Mouse (Mus musculus): ENCODE results near the gene Mab21l2. TPM values are rescaled to one million over a fixed set of nuclear protein-coding genes. Genes with fewer than 3 reads are reported as not detected.

The Mab21l2 gene
- polyA plus RNA-seq, 1 experiment from 2014 or later, result 82.0 TPM

- no peak for DNase-seq (ENCODE audit: low spot score)
These were observed 25.4 kb downstream of the Mab21l2 start for GRCm38 (mm10) chr3:86522880-86523505.

DNA sequence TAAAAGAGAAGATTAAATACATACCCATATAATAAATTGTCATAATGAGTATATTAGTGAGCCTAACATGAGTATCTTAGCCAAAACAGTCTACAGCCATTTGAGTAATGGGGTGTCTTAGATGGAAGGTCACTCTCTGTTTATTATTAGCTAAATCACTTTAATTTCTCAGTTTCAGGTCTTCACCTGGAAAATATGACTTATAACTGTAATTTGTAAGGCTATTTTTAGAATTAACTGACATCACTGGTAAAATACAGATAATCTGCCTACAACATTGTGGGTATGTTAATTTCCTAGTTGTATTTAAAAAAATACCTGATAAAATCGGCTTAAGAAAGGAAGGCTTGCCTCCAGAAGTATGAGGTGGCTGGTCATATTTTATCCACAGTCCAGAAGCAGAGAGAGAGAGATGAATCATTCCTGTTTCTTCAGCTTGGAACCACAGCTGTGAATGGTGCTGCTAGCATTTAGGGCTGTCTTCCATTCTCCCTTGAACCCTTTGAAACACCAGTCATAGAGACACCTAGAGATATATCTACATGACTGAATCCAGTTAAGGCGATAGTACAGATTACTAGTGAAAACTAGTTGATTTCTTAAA lies 29.8 kb downstream of the Mab21l2 start:
- Histone ChIP-seq H3K9me3 (replicated peaks) (no peaks in the 10 kb centered on the region), H3K27me3 (ENCODE audit: low read depth, poor library complexity, severe bottlenecking) (no peaks in the 10 kb centered on the region), H3K4me1 (peaks cover 4% of the 10 kb centered on the region), H3K36me3 (no peaks in the 10 kb centered on the region), H3K27ac (replicated peaks) (no peak overlapping the region), H3K4me3 (no peak overlapping the region)
- WGBS, result 83% methylated on average over 2 of the region's 2 CpGs
- no peak for DNase-seq (ENCODE audit: low spot score)

More at GRCm38 (mm10) chr3:86522880-86523505, 25.4 kb downstream of the Mab21l2 start:
- Histone ChIP-seq H3K27me3 (ENCODE audit: low read depth, poor library complexity, severe bottlenecking) (no peaks in the 10 kb centered on the region), H3K4me1 (peaks cover 4% of the 10 kb centered on the region), H3K36me3 (no peaks in the 10 kb centered on the region), H3K9me3 (replicated peaks) (no peaks in the 10 kb centered on the region), H3K4me3 (no peak overlapping the region), H3K27ac (replicated peaks) (no peak overlapping the region)
- WGBS, result 83% methylated on average over 3 of the region's 3 CpGs

DNA sequence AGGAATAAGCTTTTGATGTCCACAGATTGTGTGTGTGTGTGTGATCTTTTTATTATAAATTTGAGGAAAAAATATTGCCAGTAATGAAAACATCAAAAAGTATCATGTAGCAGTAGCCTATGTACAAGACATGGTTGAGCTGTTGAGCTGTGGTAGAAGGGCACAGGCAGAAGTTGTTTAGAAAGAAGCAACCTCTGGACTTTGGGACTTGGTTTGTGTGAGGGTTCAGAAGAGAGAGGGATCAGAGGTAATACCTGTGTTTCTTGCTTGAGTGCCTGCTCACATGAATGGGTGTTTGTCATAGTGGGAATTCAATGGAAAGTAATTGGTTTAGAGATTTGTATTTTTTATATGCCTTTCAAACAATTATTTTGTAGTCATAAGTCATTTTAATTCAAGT lies 47.8 kb downstream of the Mab21l2 start:
- no peak overlapping the region for H3K4me3 ChIP-seq
- H3K9me3 ChIP-seq (replicated peaks), result no peaks in the 10 kb centered on the region
- H3K27ac ChIP-seq (replicated peaks), result no peak overlapping the region
- H3K36me3 ChIP-seq, result no peaks in the 10 kb centered on the region
- DNase-seq (ENCODE audit: low spot score), result no peak
- H3K4me1 ChIP-seq, result no peaks in the 10 kb centered on the region
- no peaks in the 10 kb centered on the region for H3K27me3 ChIP-seq (ENCODE audit: low read depth, poor library complexity, severe bottlenecking)

All from midbrain, embryonic 10.5 days (tissue).